Mouse (Mus musculus) kidney, postnatal 0 days (tissue): ENCODE results near the gene Nfe2l1. TPM values are rescaled to one million over a fixed set of nuclear protein-coding genes. Genes with fewer than 3 reads are reported as not detected.
"Not testable (repeated sequence)": the region's sequence is repeated elsewhere in the genome, so short reads cannot be mapped to it uniquely, and the experiment has no call there.

Experiments
- ATAC-seq: fragments of 200-750 bp; cut with Nextera tagmentation; replicated peaks from 2 replicates; pipeline ENCODE4 v1.8.0; 2017; ENCODE audit warnings: low read depth, moderate number of reproducible peaks, moderate TSS enrichment, moderate library complexity; ENCODE audit not compliant: low FRiP score
- DNase-seq: peaks from one replicate; pipeline ENCODE4 v3.0.0-alpha.2; 2016; ENCODE audit warnings: low spot score
- H3K27ac ChIP-seq: fragments of 300-500 bp; sonication (generic); 2 replicates; pipeline ENCODE4 v1.5.1; 2014; ENCODE audit warnings: mild to moderate bottlenecking
- H3K27me3 ChIP-seq: fragments of 300-500 bp; sonication (generic); 2 replicates; pipeline ENCODE4 v1.6.1; 2014; ENCODE audit warnings: low read length, mixed read lengths; ENCODE audit not compliant: insufficient read depth
- H3K36me3 ChIP-seq: fragments of 300-500 bp; sonication (generic); 2 replicates; pipeline ENCODE4 v1.6.1; 2014; ENCODE audit warnings: low read length, mixed read lengths; ENCODE audit not compliant: insufficient read depth
- H3K4me1 ChIP-seq: fragments of 300-500 bp; sonication (generic); replicated peaks from 2 replicates; pipeline ENCODE4 v1.6.1; 2014; ENCODE audit warnings: antibody characterized with exemption, low read length, mixed read lengths; ENCODE audit not compliant: insufficient read depth
- H3K4me2 ChIP-seq: fragments of 300-500 bp; sonication (generic); 2 replicates; pipeline ENCODE4 v1.6.1; 2014; ENCODE audit warnings: mild to moderate bottlenecking, low read length, moderate library complexity, mixed read lengths
- H3K4me3 ChIP-seq: fragments of 300-500 bp; sonication (generic); replicated peaks from 2 replicates; pipeline ENCODE4 v1.5.1; 2014; ENCODE audit warnings: low read depth, low read length
- H3K9ac ChIP-seq: fragments of 300-500 bp; sonication (generic); 2 replicates; pipeline ENCODE4 v1.6.1; 2014; ENCODE audit warnings: low read depth, low read length
- H3K9me3 ChIP-seq: fragments of 300-500 bp; sonication (generic); replicated peaks from 2 replicates; pipeline ENCODE4 v1.6.1; 2016; ENCODE audit warnings: low read length, inconsistent platforms, mixed read lengths
- CTCF ChIP-seq: IDR thresholded peaks from 2 replicates; pipeline ENCODE4 v1.5.1; 2016; ENCODE audit warnings: antibody characterized with exemption, low read depth, mild to moderate bottlenecking, moderate library complexity
- WGBS: fragments of 180-500 bp; shearing (Covaris S2); extraction: QIAGEN DNeasy Blood & Tissue Kit; methylation state at CpG from one replicate; pipeline ENCODE4 v1.1.7; 2014; 5-methylcytosine and 5-hydroxymethylcytosine counted together
- polyA plus RNA-seq: library from polyadenylated mRNA; unstranded; fragments of >200 nt; fragmentation: Nextera tagmentation; extraction: Ambion mirVana; gene quantifications from 2 replicates; pipeline ENCODE4 v1.2.1, GENCODE M21; 2015

Nfe2l1 gene
- polyA plus RNA-seq, 1 experiment from 2014 or later, result 77.3 TPM

GRCm38 (mm10) chr11:96818128-96818710 lies 11.5 kb downstream of the Nfe2l1 start:
- no peak for TF ChIP-seq CTCF
- H3K27ac ChIP-seq, result no peak overlapping the region
- H3K4me1 ChIP-seq, result peaks cover 9% of the 10 kb centered on the region
- H3K36me3 ChIP-seq, result peaks cover 71% of the 10 kb centered on the region
- WGBS, result 68% methylated on average over 8 of the region's 8 CpGs
- DNase-seq, result no peak
- ATAC-seq, result no peak
- no peaks in the 10 kb centered on the region for H3K9me3 ChIP-seq
- H3K27me3 ChIP-seq, result no peaks in the 10 kb centered on the region
- no peak overlapping the region for H3K4me3 ChIP-seq
- no peak overlapping the region for H3K4me2 ChIP-seq
- no peak overlapping the region for H3K9ac ChIP-seq

DNA sequence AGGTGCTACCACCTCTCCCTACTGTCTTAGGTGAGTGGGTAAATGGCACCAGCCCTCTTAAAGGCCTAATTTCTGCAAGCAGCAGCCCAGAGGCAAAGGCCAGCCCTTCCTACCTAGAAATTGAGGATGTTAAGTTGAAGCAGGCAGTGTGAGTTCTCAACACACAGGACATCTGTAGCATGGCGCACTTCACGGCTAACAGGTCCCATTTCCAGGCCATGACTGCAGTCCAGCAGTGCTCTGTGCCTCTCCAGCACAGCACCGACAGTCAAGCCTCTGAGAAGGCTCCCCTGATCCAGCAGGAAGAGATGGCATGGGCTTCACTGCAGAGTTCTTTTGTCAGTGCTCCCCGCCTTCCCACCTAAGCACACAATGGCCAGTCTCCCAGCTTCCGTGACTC lies 12.8 kb downstream of the Nfe2l1 start:
- Histone ChIP-seq H3K9ac (no peak overlapping the region), H3K4me1 (no peaks in the 10 kb centered on the region), H3K9me3 (no peaks in the 10 kb centered on the region), H3K36me3 (peaks cover 70% of the 10 kb centered on the region), H3K27me3 (no peaks in the 10 kb centered on the region), H3K4me3 (no peak overlapping the region), H3K27ac (no peak overlapping the region), H3K4me2 (no peak overlapping the region)
- 85% methylated on average over 5 of the region's 5 CpGs for WGBS
- ATAC-seq (no peak), DNase-seq (no peak)
- TF ChIP-seq CTCF, result no peak

DNA sequence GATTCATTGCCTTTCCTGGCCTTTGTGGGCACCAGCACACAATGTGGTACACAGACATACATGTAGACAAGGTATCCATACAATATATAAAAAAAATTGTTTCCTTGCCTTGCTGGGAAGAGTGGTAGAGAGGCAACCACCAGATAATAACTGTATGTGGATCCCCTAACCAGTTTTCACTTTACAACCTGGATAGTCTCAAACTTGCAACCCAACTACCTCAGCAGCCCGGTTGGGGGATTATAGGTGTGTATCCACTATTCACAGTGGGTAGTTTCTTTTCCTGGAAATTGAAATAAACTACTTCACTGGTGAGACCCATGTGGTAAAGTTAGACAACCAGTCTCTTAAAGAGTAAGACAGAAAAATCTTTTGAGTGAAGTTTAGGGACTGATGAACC lies 13.3 kb downstream of the Nfe2l1 start:
- H3K27me3 ChIP-seq, result no peaks in the 10 kb centered on the region
- H3K27ac ChIP-seq, result no peak overlapping the region
- peaks cover 70% of the 10 kb centered on the region for H3K36me3 ChIP-seq
- no peak overlapping the region for H3K9ac ChIP-seq
- no peak overlapping the region for H3K4me3 ChIP-seq
- ATAC-seq, result no peak
- no peaks in the 10 kb centered on the region for H3K9me3 ChIP-seq
- WGBS, result 85% methylated on average over 1 of the region's 1 CpGs
- H3K4me2 ChIP-seq, result no peak overlapping the region
- DNase-seq, result no peak
- no peaks in the 10 kb centered on the region for H3K4me1 ChIP-seq
- no peak for TF ChIP-seq CTCF

DNA sequence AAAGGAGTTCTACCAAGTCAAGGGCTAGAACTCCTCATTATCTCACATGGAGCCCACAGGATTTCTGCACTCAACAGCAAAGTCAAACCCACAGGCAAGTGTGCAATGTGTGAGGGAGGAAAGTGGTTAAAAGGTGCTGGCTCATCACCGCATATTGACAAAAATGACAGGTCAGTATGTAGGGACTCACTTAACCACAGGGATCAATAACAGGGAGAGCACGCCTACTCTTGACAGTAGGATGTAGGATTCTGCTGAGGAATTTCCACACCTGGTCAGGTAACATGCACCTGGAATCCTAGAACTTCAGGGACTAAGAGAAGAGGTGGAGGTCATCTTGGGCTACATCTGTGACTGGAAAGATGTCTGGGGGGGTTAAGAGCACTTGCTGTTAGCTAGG lies 13.9 kb downstream of the Nfe2l1 start:
- 94% methylated on average over 2 of the region's 2 CpGs for WGBS
- ATAC-seq, result no peak
- Histone ChIP-seq H3K9ac (no peak overlapping the region), H3K27me3 (no peaks in the 10 kb centered on the region), H3K4me2 (no peak overlapping the region), H3K4me3 (no peak overlapping the region), H3K9me3 (no peaks in the 10 kb centered on the region), H3K36me3 (peaks cover 64% of the 10 kb centered on the region), H3K27ac (no peak overlapping the region), H3K4me1 (no peaks in the 10 kb centered on the region)
- TF ChIP-seq CTCF, result no peak
- no peak for DNase-seq

DNA sequence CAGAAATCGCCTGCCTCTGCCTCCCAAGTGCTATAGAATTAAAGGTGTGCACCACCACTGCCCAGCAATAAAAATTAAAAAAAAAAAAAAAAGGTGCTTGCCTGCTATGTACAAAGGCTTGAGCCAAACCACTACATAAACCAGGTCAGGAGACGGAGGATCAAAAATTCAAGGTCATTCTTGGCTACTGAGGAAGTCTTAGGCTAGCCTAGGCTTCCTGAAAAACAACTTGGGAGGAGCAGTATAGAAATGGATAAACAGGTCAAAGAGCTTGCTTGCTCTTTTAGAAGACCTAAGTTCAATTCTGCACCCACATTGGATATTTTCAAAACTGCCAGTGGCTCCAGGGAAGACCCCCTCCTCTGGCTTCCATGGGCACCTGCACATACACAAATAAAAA lies 15.3 kb downstream of the Nfe2l1 start:
- Histone ChIP-seq H3K4me1 (no peaks in the 10 kb centered on the region), H3K4me2 (no peak overlapping the region), H3K4me3 (no peak overlapping the region), H3K9ac (no peak overlapping the region), H3K36me3 (peaks cover 59% of the 10 kb centered on the region), H3K27me3 (no peaks in the 10 kb centered on the region), H3K9me3 (no peaks in the 10 kb centered on the region), H3K27ac (no peak overlapping the region)
- DNase-seq (no peak), ATAC-seq (no peak)
- TF ChIP-seq CTCF, result no peak
- 82% methylated on average over 2 of the region's 2 CpGs for WGBS

GRCm38 (mm10) chr11:96813920-96814319 lies 15.8 kb downstream of the Nfe2l1 start:
- H3K27me3 ChIP-seq, result no peaks in the 10 kb centered on the region
- no peaks in the 10 kb centered on the region for H3K4me1 ChIP-seq
- no peak overlapping the region for H3K4me3 ChIP-seq
- no peak overlapping the region for H3K27ac ChIP-seq
- no peak overlapping the region for H3K9ac ChIP-seq
- ATAC-seq (no peak), DNase-seq (no peak)
- no peaks in the 10 kb centered on the region for H3K9me3 ChIP-seq
- no peak for TF ChIP-seq CTCF
- 77% methylated on average over 5 of the region's 5 CpGs for WGBS
- peaks cover 55% of the 10 kb centered on the region for H3K36me3 ChIP-seq
- no peak overlapping the region for H3K4me2 ChIP-seq

DNA sequence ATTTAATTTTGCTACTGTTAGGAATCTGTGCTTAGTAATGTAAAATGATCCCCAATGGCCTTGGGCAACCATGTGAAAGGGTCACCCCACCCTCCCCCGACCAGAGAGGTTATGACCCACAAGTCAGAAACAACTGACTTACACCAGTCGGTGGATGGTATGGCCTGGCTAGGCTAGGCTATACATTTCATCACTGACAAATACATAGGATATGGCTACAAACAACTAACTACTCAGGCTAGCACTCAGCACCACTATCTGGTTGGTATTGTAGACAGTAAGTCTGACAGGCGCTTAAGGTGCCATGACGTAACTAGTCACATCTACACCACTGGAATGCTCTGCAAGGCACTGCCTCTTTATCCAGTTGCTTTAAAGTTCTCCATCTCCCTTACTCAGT lies 16.3 kb downstream of the Nfe2l1 start:
- Histone ChIP-seq H3K4me1 (no peaks in the 10 kb centered on the region), H3K9ac (no peak overlapping the region), H3K4me3 (no peak overlapping the region), H3K27ac (no peak overlapping the region), H3K4me2 (no peak overlapping the region), H3K36me3 (peaks cover 55% of the 10 kb centered on the region), H3K9me3 (no peaks in the 10 kb centered on the region), H3K27me3 (no peaks in the 10 kb centered on the region)
- WGBS, result 68% methylated on average over 4 of the region's 4 CpGs
- DNase-seq (no peak), ATAC-seq (no peak)
- no peak for TF ChIP-seq CTCF

DNA sequence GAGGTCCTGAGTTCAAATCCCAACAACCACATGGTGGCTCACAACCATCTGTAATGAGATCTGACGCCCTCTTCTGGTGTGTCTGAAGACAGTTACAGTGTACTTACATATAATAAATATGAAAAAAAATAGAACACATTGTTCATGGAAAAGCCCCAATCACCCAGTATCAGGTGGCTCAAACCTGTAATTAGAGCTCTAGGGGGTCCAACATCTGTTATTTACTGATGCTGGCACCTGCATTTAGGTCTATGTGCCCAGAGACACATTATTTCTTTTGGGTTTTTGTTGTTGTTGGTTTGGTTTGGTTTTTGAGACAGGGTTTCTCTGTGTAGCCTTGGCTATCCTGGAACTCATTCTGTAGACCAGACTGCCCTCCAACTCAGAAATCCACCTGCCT lies 18.6 kb downstream of the Nfe2l1 start:
- not testable (repeated sequence) for H3K4me3 ChIP-seq, H3K9ac ChIP-seq, H3K27ac ChIP-seq, H3K9me3 ChIP-seq, DNase-seq, ATAC-seq, H3K4me1 ChIP-seq, H3K27me3 ChIP-seq, H3K4me2 ChIP-seq
- H3K36me3 ChIP-seq, result peaks cover 45% of the 10 kb centered on the region; the same call in 1 of the 2 replicates
- WGBS, result 84% methylated on average over 1 of the region's 1 CpGs
